8 mouse cellular contexts compared by ENCODE assay signal in the genomic region with DNA sequence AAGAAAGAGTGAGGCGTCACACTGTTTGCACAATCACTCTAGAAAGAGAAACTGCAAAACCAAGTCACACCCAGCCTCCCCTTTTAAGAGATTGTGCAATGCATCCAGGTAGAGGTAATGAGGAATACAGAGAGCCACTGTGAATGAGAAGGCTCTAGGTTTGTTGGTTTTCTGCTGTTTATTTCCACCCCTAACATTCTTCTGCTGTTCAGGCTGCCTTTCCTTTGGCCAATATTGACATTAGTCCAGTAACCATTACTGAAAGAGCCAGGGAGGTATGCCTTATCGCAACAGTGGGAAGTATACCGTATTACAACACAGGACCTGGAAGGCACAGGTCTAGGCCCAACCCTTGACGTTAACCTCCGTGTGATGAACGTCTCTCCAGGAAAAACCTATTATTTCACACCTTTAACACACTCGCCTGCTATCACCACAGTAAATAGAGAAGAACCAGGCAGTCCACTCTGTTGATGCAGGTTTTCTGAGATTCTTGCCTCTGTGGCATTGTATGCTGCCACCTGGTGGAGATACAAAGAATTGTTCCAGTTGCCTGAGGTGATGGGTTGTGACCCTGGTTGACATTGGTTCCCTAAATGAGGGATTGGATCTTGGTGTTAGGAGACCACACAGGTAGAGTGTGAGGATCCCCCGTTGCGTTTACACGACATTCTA. TPM values are rescaled to one million over a fixed set of nuclear protein-coding genes. Genes with fewer than 3 reads are reported as not detected.
DNase-seq lines count a peak whose midpoint lies in the region; ATAC-seq and TF ChIP-seq lines count a peak whose summit lies in the region.

No protein-coding gene starts in this region.

- DNase-seq in adrenal gland, adult (ENCODE audit: inconsistent age in 2 of 2, low spot score in 1 of 2) = peak; percentile 20 to 78
- no peak for DNase-seq in adrenal gland, postnatal 4 days (ENCODE audit: low spot score in 2 of 2)
- DNase-seq in intestine, embryonic 14.5 days (ENCODE audit: low spot score) = peak; percentile 74
- peak; percentile 49 for DNase-seq in left cerebral cortex, postnatal 4 days
- DNase-seq in midbrain, embryonic 11.5 days (ENCODE audit: low spot score, missing footprints) = peak; percentile 93
- peak; percentile 7 to 16 for DNase-seq in spleen, postnatal 36 days (ENCODE audit: low spot score in 2 of 2)

- no peak for TF ChIP-seq POLR2A in bone marrow, adult 2 months (IDR thresholded peaks at IDR 0.05; ENCODE audit: borderline replicate concordance, control insufficient read depth, low read depth, low read length)

- 27% methylated on average over 10 of the region's 10 CpGs for WGBS in bone marrow, adult 2 months
- WGBS in forebrain, embryonic 12.5 days = 39% methylated on average over 10 of the region's 10 CpGs
- WGBS in intestine, embryonic 14.5 days = 31% methylated on average over 10 of the region's 10 CpGs
- WGBS in midbrain, embryonic 11.5 days = 40% methylated on average over 10 of the region's 10 CpGs

- no peaks in the 10 kb centered on the region for H3K36me3 ChIP-seq in forebrain, embryonic 12.5 days (replicated peaks)
- H3K36me3 ChIP-seq in intestine, embryonic 14.5 days (ENCODE audit: control insufficient read depth, insufficient read depth, low read length) = no peaks in the 10 kb centered on the region
- no peaks in the 10 kb centered on the region for H3K36me3 ChIP-seq in midbrain, embryonic 11.5 days (ENCODE audit: control insufficient read depth, insufficient read depth, low read length)

- TF ChIP-seq CTCF in bone marrow, adult 2 months (IDR thresholded peaks at IDR 0.05; ENCODE audit: control insufficient read depth, insufficient read depth, low read length) = peak; percentile 37

- H3K9ac ChIP-seq in forebrain, embryonic 12.5 days = no peak overlapping the region
- no peak overlapping the region for H3K9ac ChIP-seq in intestine, embryonic 14.5 days (ENCODE audit: low read length)
- H3K9ac ChIP-seq in midbrain, embryonic 11.5 days (ENCODE audit: low read length) = no peak overlapping the region

- H3K27ac ChIP-seq in bone marrow, adult 2 months (ENCODE audit: control insufficient read depth, insufficient read depth, low read depth, low read length, poor library complexity) = no peak overlapping the region
- no peak overlapping the region for H3K27ac ChIP-seq in forebrain, embryonic 12.5 days
- no peak overlapping the region for H3K27ac ChIP-seq in intestine, embryonic 14.5 days (ENCODE audit: low read depth)
- no peak overlapping the region for H3K27ac ChIP-seq in midbrain, embryonic 11.5 days (ENCODE audit: low read depth, low read length)

- peak; percentile 39; the same call in 1 of the 2 replicates for ATAC-seq in forebrain, embryonic 12.5 days (ENCODE audit: low FRiP score)
- peak; percentile 79 for ATAC-seq in intestine, embryonic 14.5 days (replicated peaks; ENCODE audit: low FRiP score, low TSS enrichment, low read depth)
- ATAC-seq in midbrain, embryonic 11.5 days (ENCODE audit: low FRiP score) = peak; percentile 50; the same call in 1 of the 2 replicates

- no peak overlapping the region for H3K4me3 ChIP-seq in bone marrow, adult 2 months (replicated peaks; ENCODE audit: control insufficient read depth, low read depth, low read length)
- H3K4me3 ChIP-seq in forebrain, embryonic 12.5 days (replicated peaks) = no peak overlapping the region
- no peak overlapping the region for H3K4me3 ChIP-seq in intestine, embryonic 14.5 days (ENCODE audit: low read depth, low read length)
- no peak overlapping the region for H3K4me3 ChIP-seq in midbrain, embryonic 11.5 days (ENCODE audit: low read depth, low read length)

- H3K9me3 ChIP-seq in forebrain, embryonic 12.5 days = no peaks in the 10 kb centered on the region
- H3K9me3 ChIP-seq in intestine, embryonic 14.5 days (ENCODE audit: control insufficient read depth, low read length) = no peaks in the 10 kb centered on the region
- H3K9me3 ChIP-seq in midbrain, embryonic 11.5 days (ENCODE audit: control insufficient read depth, low read length) = no peaks in the 10 kb centered on the region

- intact Hi-C loops in left cerebral cortex, postnatal 4 days (cut with DNase I) = loop anchor here (5.0 to 10.0 kb wide), 2 partner anchors 150 to 703 kb away; no protein-coding TSS in a partner anchor

- no peak overlapping the region for H3K4me2 ChIP-seq in forebrain, embryonic 12.5 days
- no peak overlapping the region for H3K4me2 ChIP-seq in intestine, embryonic 14.5 days (ENCODE audit: low read length)
- H3K4me2 ChIP-seq in midbrain, embryonic 11.5 days = no peak overlapping the region

- H3K27me3 ChIP-seq in forebrain, embryonic 12.5 days = no peaks in the 10 kb centered on the region
- no peaks in the 10 kb centered on the region for H3K27me3 ChIP-seq in intestine, embryonic 14.5 days (replicated peaks; ENCODE audit: control insufficient read depth, insufficient read depth, low read length)
- no peaks in the 10 kb centered on the region for H3K27me3 ChIP-seq in midbrain, embryonic 11.5 days (ENCODE audit: control insufficient read depth, insufficient read depth, low read length)

- H3K4me1 ChIP-seq in bone marrow, adult 2 months (ENCODE audit: control insufficient read depth, insufficient read depth, low read length) = no peaks in the 10 kb centered on the region; the same call in 1 of the 2 replicates
- no peaks in the 10 kb centered on the region for H3K4me1 ChIP-seq in forebrain, embryonic 12.5 days
- no peaks in the 10 kb centered on the region for H3K4me1 ChIP-seq in intestine, embryonic 14.5 days (replicated peaks; ENCODE audit: control insufficient read depth, insufficient read depth, low read length)
- no peaks in the 10 kb centered on the region for H3K4me1 ChIP-seq in midbrain, embryonic 11.5 days (ENCODE audit: control insufficient read depth, insufficient read depth, low read length)

RNA-seq across cellular contexts. Expression of a gene that starts 42.5 kb away (rescaled TPM):
- 1 to 10 TPM; 4.2 to 5.3 TPM for total RNA-seq in adrenal gland, postnatal 4 days (2021)
- polyA plus RNA-seq in bone marrow, adult 2 months (2011; ENCODE audit: insufficient read depth, insufficient read length, low replicate concordance, missing spikeins) = 1.5 and 3.6 TPM in 2 replicates
- polyA plus RNA-seq in forebrain, embryonic 12.5 days (2016; fragmentation: Nextera tagmentation; extraction: Ambion mirVana) = 9.9 and 10.4 TPM in 2 replicates
- 4.4 and 6.5 TPM in 2 replicates for polyA plus RNA-seq in intestine, embryonic 14.5 days (2014; fragmentation: Nextera tagmentation; extraction: Ambion mirVana)
- 10 to 100 TPM; 13.8 to 15.3 TPM for total RNA-seq in left cerebral cortex, postnatal 4 days (2021)
- polyA plus RNA-seq in midbrain, embryonic 11.5 days (2014; fragmentation: Nextera tagmentation; extraction: Ambion mirVana) = 10.3 and 11.2 TPM in 2 replicates

RNA-seq across cellular contexts. Expression of a gene that starts 42.5 kb away (rescaled TPM):
- 10 to 100 TPM; 22.0 TPM for total RNA-seq in adrenal gland, postnatal 4 days (2021)
- polyA plus RNA-seq in bone marrow, adult 2 months (2011; ENCODE audit: insufficient read depth, insufficient read length, low replicate concordance, missing spikeins) = 2.8 and 4.1 TPM in 2 replicates
- 20.9 and 21.2 TPM in 2 replicates for polyA plus RNA-seq in forebrain, embryonic 12.5 days (2016; fragmentation: Nextera tagmentation; extraction: Ambion mirVana)
- polyA plus RNA-seq in intestine, embryonic 14.5 days (2014; fragmentation: Nextera tagmentation; extraction: Ambion mirVana) = 19.5 and 20.4 TPM in 2 replicates
- 10 to 100 TPM; 22.0 to 23.2 TPM for total RNA-seq in left cerebral cortex, postnatal 4 days (2021)
- 22.8 and 22.9 TPM in 2 replicates for polyA plus RNA-seq in midbrain, embryonic 11.5 days (2014; fragmentation: Nextera tagmentation; extraction: Ambion mirVana)

Comparison
In these comparisons a context has a peak if more than half of its experiments do, and no peak if none do; other contexts are left out.
1. DNase-seq: peak in adrenal gland, adult (2 of 2), intestine, embryonic 14.5 days (single experiment), left cerebral cortex, postnatal 4 days (single experiment), midbrain, embryonic 11.5 days (single experiment) and spleen, postnatal 36 days (2 of 2); none in adrenal gland, postnatal 4 days (0 of 2).
2. Peak in every context shown above with its lines, with median percentiles within 50 percentile points of each other: ATAC-seq.